In genomic region chr3:79905397-79905796, GRCm38 (mm10) we compare ENCODE assay signal across 24 mouse cellular contexts. TPM values are rescaled to one million over a fixed set of nuclear protein-coding genes. Genes with fewer than 3 reads are reported as not detected.
DNase-seq lines count a peak whose midpoint lies in the region; ATAC-seq and TF ChIP-seq lines count a peak whose summit lies in the region.
"Had no signal": no experiment of that assay in that cellular context is flagged by ENCODE, and none has a peak within 500 bp of the region (broad histone marks: within the 10 kb centered on the region; RNA-seq: fewer than 3 reads in every experiment).

No protein-coding gene starts in this region.

- no peak overlapping the region for H3K4me2 ChIP-seq in forebrain, embryonic 13.5 days
- H3K4me2 ChIP-seq in forebrain, postnatal 0 days (ENCODE audit: low read depth) = no peak overlapping the region
- H3K4me2 ChIP-seq: embryonic facial prominence, embryonic 13.5 days; embryonic facial prominence, embryonic 15.5 days; forebrain, embryonic 12.5 days had no signal

- TF ChIP-seq CTCF in forebrain, postnatal 0 days (IDR thresholded peaks at IDR 0.05; ENCODE audit: low read depth) = no peak
- TF ChIP-seq CTCF in brain, embryonic 14.5 days (IDR thresholded peaks at IDR 0.05; ENCODE audit: borderline replicate concordance, extremely low read depth, insufficient read depth, insufficient read length) = no peak

- no peaks in the 10 kb centered on the region for H3K27me3 ChIP-seq in forebrain, embryonic 13.5 days
- no peaks in the 10 kb centered on the region for H3K27me3 ChIP-seq in forebrain, postnatal 0 days (ENCODE audit: insufficient read depth, low read length)
- H3K27me3 ChIP-seq: embryonic facial prominence, embryonic 13.5 days; embryonic facial prominence, embryonic 15.5 days; forebrain, embryonic 12.5 days; Patski had no signal

- no peaks in the 10 kb centered on the region for H3K36me3 ChIP-seq in forebrain, embryonic 13.5 days (ENCODE audit: poor library complexity, severe bottlenecking)
- no peaks in the 10 kb centered on the region for H3K36me3 ChIP-seq in forebrain, postnatal 0 days (ENCODE audit: insufficient read depth)
- H3K36me3 ChIP-seq: embryonic facial prominence, embryonic 13.5 days; embryonic facial prominence, embryonic 15.5 days; forebrain, embryonic 10.5 days; forebrain, embryonic 12.5 days had no signal

- H3K9ac ChIP-seq in forebrain, embryonic 13.5 days = no peak overlapping the region
- no peak overlapping the region for H3K9ac ChIP-seq in forebrain, postnatal 0 days
- H3K9ac ChIP-seq: embryonic facial prominence, embryonic 13.5 days; embryonic facial prominence, embryonic 15.5 days; forebrain, embryonic 12.5 days had no signal

- no peak for TF ChIP-seq POLR2A in brain, embryonic 14.5 days (IDR thresholded peaks at IDR 0.05; ENCODE audit: borderline replicate concordance, extremely low read depth, insufficient read depth, insufficient read length, poor library complexity, severe bottlenecking)

- H3K27ac ChIP-seq in forebrain, embryonic 13.5 days = no peak overlapping the region
- no peak overlapping the region for H3K27ac ChIP-seq in forebrain, postnatal 0 days (ENCODE audit: low read depth, low read length)
- H3K27ac ChIP-seq: embryonic facial prominence, embryonic 13.5 days; embryonic facial prominence, embryonic 15.5 days; forebrain, embryonic 10.5 days; forebrain, embryonic 12.5 days had no signal

- no peak overlapping the region for H3K4me3 ChIP-seq in forebrain, embryonic 13.5 days
- H3K4me3 ChIP-seq in forebrain, postnatal 0 days (ENCODE audit: low read depth, low read length) = no peak overlapping the region
- H3K4me3 ChIP-seq: embryonic facial prominence, embryonic 13.5 days; embryonic facial prominence, embryonic 15.5 days; erythroblast, embryonic 14.5 days; forebrain, embryonic 10.5 days; forebrain, embryonic 12.5 days had no signal

- H3K4me1 ChIP-seq in forebrain, embryonic 13.5 days = peaks cover 14% of the 10 kb centered on the region; the same call in 1 of the 2 replicates
- no peaks in the 10 kb centered on the region for H3K4me1 ChIP-seq in forebrain, postnatal 0 days (ENCODE audit: insufficient read depth)
- H3K4me1 ChIP-seq: embryonic facial prominence, embryonic 13.5 days; embryonic facial prominence, embryonic 15.5 days had no signal

- 0 out of 2 replicates have a peak, but pooled peaks have one; percentile 68 for ATAC-seq in forebrain, embryonic 13.5 days
- no peak for ATAC-seq in forebrain, postnatal 0 days
- ATAC-seq: activated CD4-positive, CD25-positive, alpha-beta regulatory T cell, adult 4 months; Patski had no signal

- no peak for DNase-seq in forebrain, postnatal 0 days
- DNase-seq in heart, adult 11 months = peak; percentile 18
- no peak for DNase-seq in heart, adult 9 months (ENCODE audit: low spot score in 2 of 2)
- peak; percentile 82 for DNase-seq in 416B (ENCODE audit: low read depth)
- DNase-seq in brain, embryonic 14.5 days (ENCODE audit: low read depth) = peak; percentile 42
- DNase-seq in testis, postnatal 14 days (ENCODE audit: low spot score) = no peak
- DNase-seq: adrenal gland, adult 8-10 months; adrenal gland, postnatal 14 days; adrenal gland, postnatal 36 days; cerebellum, adult 11 months; cerebellum, adult 18-20 months; cerebellum, adult 8-10 months; cerebellum, adult 9-11 months; cerebellum, postnatal 14 days; cerebellum, postnatal 36 days; embryo, embryonic 11 days had no signal

- no peaks in the 10 kb centered on the region for H3K9me3 ChIP-seq in forebrain, embryonic 13.5 days (replicated peaks)
- H3K9me3 ChIP-seq in forebrain, postnatal 0 days (ENCODE audit: low read length) = no peaks in the 10 kb centered on the region
- H3K9me3 ChIP-seq: embryonic facial prominence, embryonic 13.5 days; embryonic facial prominence, embryonic 15.5 days; forebrain, embryonic 10.5 days; forebrain, embryonic 12.5 days had no signal

RNA-seq across cellular contexts. Expression of gene Fam198b, which starts 21.1 kb away (rescaled TPM):
- polyA plus RNA-seq in forebrain, embryonic 13.5 days (2015; fragmentation: Nextera tagmentation; extraction: Ambion mirVana) = 0.79 and 2.4 TPM in 2 replicates
- 1.3 and 2.1 TPM in 2 replicates for total RNA-seq in forebrain, postnatal 0 days (2014; rRNA removed)
- 0.87 and 1.1 TPM in 2 replicates for polyA plus RNA-seq in forebrain, postnatal 0 days (2015; fragmentation: Nextera tagmentation; extraction: Ambion mirVana)
- polyA plus RNA-seq in brain, embryonic 14.5 days (2012; rRNA removed) = 1.3 and 2.6 TPM in 2 replicates

RNA-seq across cellular contexts. Expression of gene Tmem144, which starts 52.8 kb away (rescaled TPM):
- 3.3 and 4.0 TPM in 2 replicates for polyA plus RNA-seq in forebrain, embryonic 13.5 days (2015; fragmentation: Nextera tagmentation; extraction: Ambion mirVana)
- 1.00 and 1.2 TPM in 2 replicates for total RNA-seq in forebrain, postnatal 0 days (2014; rRNA removed)
- polyA plus RNA-seq in forebrain, postnatal 0 days (2015; fragmentation: Nextera tagmentation; extraction: Ambion mirVana) = 1.4 and 2.6 TPM in 2 replicates
- 0.44 and 0.60 TPM in 2 replicates for polyA plus RNA-seq in brain, embryonic 14.5 days (2012; rRNA removed)
- polyA plus RNA-seq: activated CD4-positive, CD25-positive, alpha-beta regulatory T cell, adult 4 months; erythroblast, embryonic 14.5 days had no signal

Comparison
In these comparisons a context has a peak if more than half of its experiments do, and no peak if none do; other contexts are left out.
1. DNase-seq: peak in heart, adult 11 months (single experiment), 416B (single experiment) and brain, embryonic 14.5 days (single experiment); none in forebrain, postnatal 0 days (single experiment), heart, adult 9 months (0 of 2) and testis, postnatal 14 days (single experiment).